Mouse (Mus musculus): ENCODE data around the gene Rps19bp1. TPM values are rescaled to one million over a fixed set of nuclear protein-coding genes. Genes with fewer than 3 reads are reported as not detected.

The Rps19bp1 gene
- polyA plus RNA-seq, 1 experiment from 2014 or later, result 39.0 TPM

DNA sequence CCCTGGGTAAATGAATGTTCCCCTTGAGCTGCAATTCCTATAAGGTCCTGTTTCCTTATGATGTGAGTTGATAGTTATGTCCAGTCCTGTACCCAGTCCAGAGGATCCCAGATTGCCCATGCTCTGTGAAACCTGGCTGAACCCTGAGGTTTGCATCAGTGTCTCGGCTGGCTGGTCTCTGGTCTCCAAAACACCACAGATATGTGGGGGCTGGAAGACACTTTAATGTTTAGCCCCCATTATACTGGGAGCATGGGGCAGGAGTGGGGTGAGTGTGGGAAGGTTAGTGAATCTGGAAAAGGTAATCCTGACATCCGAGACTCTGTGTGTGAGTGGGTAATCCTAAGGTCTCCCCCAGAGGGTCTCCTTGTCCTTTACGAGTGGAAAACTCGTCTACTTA lies 31.1 kb downstream of the Rps19bp1 start:
- peak overlapping the region; percentile 73 for H3K27ac ChIP-seq (replicated peaks)
- peaks cover 26% of the 10 kb centered on the region for H3K36me3 ChIP-seq
- H3K9ac ChIP-seq, result peak overlapping the region; percentile 69
- H3K9me3 ChIP-seq, result no peaks in the 10 kb centered on the region
- no peak overlapping the region for H3K4me3 ChIP-seq
- WGBS, result 69% methylated on average over 4 of the region's 4 CpGs
- peaks cover 21% of the 10 kb centered on the region for H3K4me1 ChIP-seq
- no peaks in the 10 kb centered on the region for H3K27me3 ChIP-seq (replicated peaks)
- ATAC-seq (ENCODE audit: extremely low read depth, insufficient number of reproducible peaks, low FRiP score, low TSS enrichment), result no peak
- H3K4me2 ChIP-seq, result peak overlapping the region; percentile 91

DNA sequence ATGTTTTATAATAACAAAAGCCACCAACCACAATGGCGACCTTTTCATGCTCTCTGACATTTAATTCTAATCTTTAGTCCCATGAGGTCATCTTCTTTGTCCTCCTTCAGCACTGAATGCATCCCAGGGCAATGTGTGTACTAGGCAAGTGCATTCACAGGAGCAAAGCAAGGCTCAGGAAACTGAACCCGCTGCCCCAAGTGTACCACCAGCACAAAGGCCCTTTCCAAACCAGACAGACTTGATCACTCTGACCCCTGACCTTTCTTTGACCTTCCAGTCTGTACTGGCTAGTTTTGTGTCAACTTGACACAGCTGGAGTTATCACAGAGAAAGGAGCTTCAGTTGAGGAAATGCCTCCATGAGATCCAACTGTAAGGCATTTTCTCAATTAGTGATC lies 31.8 kb downstream of the Rps19bp1 start:
- Histone ChIP-seq H3K9me3 (no peaks in the 10 kb centered on the region), H3K9ac (no peak overlapping the region), H3K4me1 (peaks cover 21% of the 10 kb centered on the region), H3K4me2 (no peak overlapping the region), H3K27me3 (replicated peaks) (no peaks in the 10 kb centered on the region), H3K36me3 (peaks cover 20% of the 10 kb centered on the region), H3K27ac (replicated peaks) (no peak overlapping the region), H3K4me3 (no peak overlapping the region)
- no peak for ATAC-seq (ENCODE audit: extremely low read depth, insufficient number of reproducible peaks, low FRiP score, low TSS enrichment)
- 70% methylated on average over 2 of the region's 2 CpGs for WGBS

DNA sequence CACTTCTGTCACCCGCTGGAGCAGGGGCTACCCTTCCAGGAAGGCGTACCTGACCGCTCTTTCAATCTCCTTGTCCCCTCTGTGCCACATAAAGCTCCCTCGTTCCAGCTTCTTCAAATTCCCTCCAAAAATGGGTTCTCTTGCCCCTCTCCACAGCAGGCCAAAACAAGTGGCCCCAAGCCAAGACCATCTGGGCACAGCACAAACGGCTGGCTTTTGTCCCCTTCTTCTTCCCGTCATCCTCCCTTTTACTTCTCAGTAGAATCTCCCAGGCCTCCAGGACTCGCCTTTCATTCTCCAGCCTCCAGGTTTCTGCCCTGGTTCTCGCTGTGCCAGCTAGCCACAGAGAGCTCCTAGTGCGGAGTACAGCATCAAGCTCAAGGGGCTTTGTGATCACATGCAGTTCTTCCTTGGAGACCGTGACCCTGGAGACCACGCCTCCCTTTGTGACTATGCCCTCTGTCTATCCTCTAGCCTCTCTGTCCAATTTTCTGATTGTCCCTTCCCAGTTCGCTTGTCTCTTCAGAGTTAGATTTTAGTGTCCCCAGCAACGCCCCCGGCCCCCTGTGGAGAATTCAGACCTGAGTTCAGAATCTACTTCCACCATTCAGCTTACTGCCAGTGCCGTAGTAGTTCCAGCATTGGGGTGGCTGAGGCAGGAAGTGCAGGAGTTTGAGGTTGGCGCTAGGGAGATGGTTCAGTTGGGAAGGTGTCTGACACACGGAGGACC lies 35.9 kb downstream of the Rps19bp1 start:
- Histone ChIP-seq H3K9me3 (no peaks in the 10 kb centered on the region), H3K27me3 (replicated peaks) (no peaks in the 10 kb centered on the region), H3K9ac (no peak overlapping the region), H3K4me2 (no peak overlapping the region), H3K4me3 (no peak overlapping the region), H3K36me3 (no peaks in the 10 kb centered on the region), H3K4me1 (peaks cover 13% of the 10 kb centered on the region), H3K27ac (replicated peaks) (no peak overlapping the region)
- 75% methylated on average over 17 of the region's 17 CpGs for WGBS
- no peak for ATAC-seq (ENCODE audit: extremely low read depth, insufficient number of reproducible peaks, low FRiP score, low TSS enrichment)

DNA sequence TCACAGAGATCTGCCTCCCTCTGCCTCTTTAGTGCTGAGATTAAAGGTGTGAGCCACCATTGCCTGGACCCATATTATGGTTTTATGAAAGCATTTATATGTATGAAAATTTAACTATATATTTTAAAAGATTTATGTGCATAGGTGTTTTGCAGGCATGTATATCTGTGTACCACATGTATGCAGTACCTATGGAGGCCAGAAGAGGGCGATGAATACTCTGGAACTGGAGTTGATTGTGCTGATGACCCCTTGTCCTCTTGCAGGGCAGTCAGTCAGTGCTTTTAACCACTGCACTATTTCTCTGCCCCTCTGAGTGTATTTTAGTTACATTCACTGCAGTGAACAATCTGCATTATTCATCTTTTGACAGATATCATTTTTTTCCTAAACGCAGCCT lies 38.3 kb downstream of the Rps19bp1 start:
- WGBS, result 43% methylated on average over 2 of the region's 2 CpGs
- no peak overlapping the region for H3K9ac ChIP-seq

DNA sequence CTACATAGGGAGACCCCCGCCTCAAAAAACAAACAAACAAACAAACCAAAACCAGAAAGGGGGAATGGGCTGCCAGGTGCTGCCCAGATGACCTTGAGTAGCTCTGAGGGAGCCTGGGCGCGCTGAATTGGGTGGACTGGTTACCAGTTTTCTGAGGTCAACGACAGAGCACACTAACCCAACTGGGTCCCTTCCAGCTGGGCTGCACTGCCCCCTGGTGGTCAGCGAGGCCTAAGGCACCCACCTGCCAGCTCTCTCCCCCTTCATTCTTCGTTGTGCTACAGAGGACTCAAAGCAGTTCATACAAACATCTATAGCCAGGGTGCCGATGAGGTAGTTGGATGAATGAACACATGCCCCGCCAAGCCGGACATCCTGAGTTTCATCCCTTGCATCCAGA lies 38.9 kb downstream of the Rps19bp1 start:
- Histone ChIP-seq H3K9me3 (no peaks in the 10 kb centered on the region), H3K4me2 (no peak overlapping the region), H3K4me1 (peaks cover 12% of the 10 kb centered on the region), H3K9ac (no peak overlapping the region), H3K4me3 (no peak overlapping the region), H3K36me3 (no peaks in the 10 kb centered on the region), H3K27ac (replicated peaks) (no peak overlapping the region), H3K27me3 (replicated peaks) (no peaks in the 10 kb centered on the region)
- WGBS, result 24% methylated on average over 9 of the region's 9 CpGs
- ATAC-seq (ENCODE audit: extremely low read depth, insufficient number of reproducible peaks, low FRiP score, low TSS enrichment), result no peak

More for the DNA sequence above, 38.3 kb downstream of the Rps19bp1 start:
- no peaks in the 10 kb centered on the region for H3K9me3 ChIP-seq
- H3K4me2 ChIP-seq, result no peak overlapping the region
- no peak for ATAC-seq (ENCODE audit: extremely low read depth, insufficient number of reproducible peaks, low FRiP score, low TSS enrichment)
- no peak overlapping the region for H3K27ac ChIP-seq (replicated peaks)
- H3K27me3 ChIP-seq (replicated peaks), result no peaks in the 10 kb centered on the region
- H3K36me3 ChIP-seq, result no peaks in the 10 kb centered on the region
- H3K4me3 ChIP-seq, result no peak overlapping the region
- H3K4me1 ChIP-seq, result peaks cover 12% of the 10 kb centered on the region

DNA sequence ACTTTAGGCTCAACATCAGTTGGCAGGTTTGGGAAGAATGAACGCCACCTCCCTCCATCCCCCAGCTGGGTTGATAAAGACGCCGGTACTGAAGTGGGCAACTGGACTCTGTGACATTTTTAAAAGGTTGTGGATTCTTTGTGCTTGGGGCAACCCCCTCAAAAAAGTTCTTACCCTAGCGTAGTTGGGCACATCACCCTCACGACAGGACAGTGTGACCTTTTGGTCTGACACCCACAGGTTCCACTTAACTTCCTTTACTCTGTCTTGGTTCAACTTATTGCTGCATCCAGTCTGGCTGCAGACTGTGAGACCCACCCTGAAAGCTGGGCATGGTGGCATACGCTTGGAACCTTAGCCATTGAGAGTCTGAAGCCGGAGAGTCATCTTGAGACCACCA lies 40.4 kb downstream of the Rps19bp1 start:
- Histone ChIP-seq H3K9ac (no peak overlapping the region), H3K4me2 (peak overlapping the region; percentile 20; the same call in 1 of the 2 replicates), H3K27ac (replicated peaks) (no peak overlapping the region), H3K4me1 (peaks cover 20% of the 10 kb centered on the region), H3K4me3 (no peak overlapping the region), H3K27me3 (replicated peaks) (no peaks in the 10 kb centered on the region), H3K36me3 (no peaks in the 10 kb centered on the region), H3K9me3 (no peaks in the 10 kb centered on the region)
- no peak for ATAC-seq (ENCODE audit: extremely low read depth, insufficient number of reproducible peaks, low FRiP score, low TSS enrichment)
- WGBS, result 50% methylated on average over 7 of the region's 7 CpGs

DNA sequence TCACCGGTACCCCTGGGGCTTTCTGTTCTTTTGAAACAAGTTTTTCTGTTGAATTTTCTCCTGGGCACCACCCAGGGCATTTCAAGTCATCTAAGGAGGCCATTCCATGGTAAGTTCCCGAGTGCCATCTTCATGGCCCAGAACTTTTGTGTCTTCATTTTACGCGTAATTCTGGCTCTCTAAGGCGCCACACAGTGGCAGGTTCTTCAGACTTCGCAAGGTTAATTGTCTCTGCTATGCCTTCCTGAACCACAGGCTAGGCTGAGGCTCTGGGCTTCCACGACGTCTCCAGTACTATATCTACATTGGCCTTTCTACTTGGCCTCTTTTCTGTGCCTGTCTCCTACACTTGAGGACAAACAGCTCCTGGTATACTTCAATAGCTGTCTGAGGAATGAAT lies 43.1 kb downstream of the Rps19bp1 start:
- ATAC-seq (ENCODE audit: extremely low read depth, insufficient number of reproducible peaks, low FRiP score, low TSS enrichment), result no peak
- Histone ChIP-seq H3K27me3 (replicated peaks) (no peaks in the 10 kb centered on the region), H3K27ac (replicated peaks) (no peak overlapping the region), H3K4me3 (no peak overlapping the region), H3K9me3 (no peaks in the 10 kb centered on the region), H3K36me3 (no peaks in the 10 kb centered on the region), H3K4me1 (peaks cover 20% of the 10 kb centered on the region), H3K9ac (no peak overlapping the region), H3K4me2 (no peak overlapping the region)
- WGBS, result 59% methylated on average over 8 of the region's 8 CpGs

DNA sequence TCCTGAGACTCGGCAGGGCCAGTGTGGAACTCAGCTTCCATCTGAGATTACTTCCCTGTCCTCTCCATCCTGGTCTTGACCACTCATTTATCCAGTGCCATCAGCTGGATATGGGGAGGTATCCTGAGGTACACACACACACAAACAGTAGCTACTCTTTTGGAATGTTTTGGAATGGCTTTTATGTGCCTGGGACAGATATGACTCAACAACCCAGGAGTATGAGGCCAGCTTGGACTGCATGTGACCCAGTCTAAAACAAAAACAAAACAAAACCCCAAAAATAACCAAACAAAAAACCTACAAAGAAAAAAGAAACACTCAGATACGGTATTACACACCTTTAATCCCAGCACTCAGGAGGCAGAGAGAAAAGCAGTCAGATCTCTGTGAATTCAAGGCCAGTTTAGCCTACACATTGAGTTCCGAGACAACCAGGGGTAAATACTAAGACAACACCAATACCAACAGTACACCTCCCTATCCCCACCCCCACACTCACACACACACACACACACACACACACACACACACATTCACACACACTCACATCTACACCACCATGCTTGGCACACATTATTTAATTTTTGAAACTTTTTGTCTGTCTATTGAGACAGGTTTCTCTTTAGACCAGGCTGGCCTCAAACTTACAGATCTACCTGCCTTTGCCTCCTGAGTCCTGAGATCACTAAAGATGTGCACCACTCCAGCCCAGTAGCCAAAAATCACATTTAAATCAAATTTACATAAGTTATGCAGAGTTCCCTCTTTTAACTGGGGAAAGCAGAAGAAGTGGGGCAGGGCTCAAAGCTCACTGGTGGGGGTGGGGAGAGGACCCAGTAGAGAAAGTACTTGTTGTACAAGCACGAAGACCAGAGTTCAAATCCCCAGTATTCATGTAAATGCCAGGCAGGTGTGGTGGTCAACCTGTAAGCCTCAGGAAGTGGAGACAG lies 44.1 kb downstream of the Rps19bp1 start:
- no peak for ATAC-seq (ENCODE audit: extremely low read depth, insufficient number of reproducible peaks, low FRiP score, low TSS enrichment)

DNA sequence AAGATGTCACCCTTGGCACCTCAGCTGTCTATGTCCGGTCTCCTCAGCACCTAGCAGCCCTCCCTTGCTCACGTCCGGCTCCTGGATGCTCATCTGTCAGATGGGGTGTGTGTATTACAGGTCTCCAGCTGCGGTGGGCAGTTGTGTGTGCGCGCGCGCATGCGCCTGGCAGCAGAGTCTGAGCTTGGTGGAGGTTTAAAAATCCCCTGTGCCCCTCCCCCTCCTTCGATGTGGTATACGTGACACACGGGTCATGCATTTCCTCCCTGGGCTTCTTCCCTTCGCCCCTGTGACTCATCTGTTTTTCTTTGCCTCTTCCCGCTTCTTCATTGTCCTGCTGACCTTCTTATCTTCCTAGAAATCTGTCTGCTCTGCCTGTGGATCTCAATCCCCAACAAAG lies 44.9 kb downstream of the Rps19bp1 start:
- H3K4me3 ChIP-seq, result no peak overlapping the region
- no peaks in the 10 kb centered on the region for H3K9me3 ChIP-seq
- WGBS, result 31% methylated on average over 14 of the region's 14 CpGs
- H3K36me3 ChIP-seq, result no peaks in the 10 kb centered on the region
- H3K4me2 ChIP-seq, result peak overlapping the region; percentile 51
- no peak for ATAC-seq (ENCODE audit: extremely low read depth, insufficient number of reproducible peaks, low FRiP score, low TSS enrichment)
- no peaks in the 10 kb centered on the region for H3K27me3 ChIP-seq (replicated peaks)
- H3K4me1 ChIP-seq, result peaks cover 20% of the 10 kb centered on the region
- H3K27ac ChIP-seq (replicated peaks), result 0 out of 2 replicates have a peak overlapping the region, but pooled peaks have one; percentile 50
- peak overlapping the region; percentile 45 for H3K9ac ChIP-seq

More for the DNA sequence above, 44.1 kb downstream of the Rps19bp1 start:
- Histone ChIP-seq H3K4me2 (peak overlapping the region; percentile 51), H3K9ac (peak overlapping the region; percentile 45; the same call in 1 of the 2 replicates), H3K27me3 (replicated peaks) (no peaks in the 10 kb centered on the region), H3K36me3 (no peaks in the 10 kb centered on the region), H3K9me3 (no peaks in the 10 kb centered on the region), H3K4me3 (no peak overlapping the region), H3K4me1 (peaks cover 20% of the 10 kb centered on the region), H3K27ac (replicated peaks) (0 out of 2 replicates have a peak overlapping the region, but pooled peaks have one; percentile 50)
- WGBS, result 60% methylated on average over 4 of the region's 4 CpGs

DNA sequence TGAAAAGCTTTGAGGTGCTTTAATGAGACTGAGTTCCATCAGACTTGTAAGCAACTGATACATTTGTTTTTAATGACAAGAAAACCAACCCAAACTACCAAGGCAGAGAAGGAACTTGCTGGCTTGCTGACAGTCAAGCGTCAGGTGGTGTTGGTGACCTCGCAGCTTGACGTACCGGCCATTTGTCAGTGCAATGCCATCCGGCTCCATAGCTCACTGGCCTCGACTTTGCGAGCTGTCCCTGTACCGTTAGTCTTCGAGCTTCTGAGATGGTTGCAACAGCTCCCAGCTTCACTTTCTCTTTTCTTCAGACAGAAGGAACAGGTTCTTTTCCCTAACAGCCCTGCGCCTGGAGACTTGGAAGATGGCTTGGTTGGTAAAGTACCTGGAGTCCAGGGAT lies 46.6 kb downstream of the Rps19bp1 start:
- Histone ChIP-seq H3K4me1 (peaks cover 8% of the 10 kb centered on the region), H3K4me3 (no peak overlapping the region), H3K4me2 (no peak overlapping the region), H3K27me3 (replicated peaks) (no peaks in the 10 kb centered on the region), H3K27ac (replicated peaks) (no peak overlapping the region), H3K36me3 (no peaks in the 10 kb centered on the region; the same call in 1 of the 2 replicates), H3K9me3 (no peaks in the 10 kb centered on the region), H3K9ac (no peak overlapping the region)
- no peak for ATAC-seq (ENCODE audit: extremely low read depth, insufficient number of reproducible peaks, low FRiP score, low TSS enrichment)
- 78% methylated on average over 10 of the region's 10 CpGs for WGBS

DNA sequence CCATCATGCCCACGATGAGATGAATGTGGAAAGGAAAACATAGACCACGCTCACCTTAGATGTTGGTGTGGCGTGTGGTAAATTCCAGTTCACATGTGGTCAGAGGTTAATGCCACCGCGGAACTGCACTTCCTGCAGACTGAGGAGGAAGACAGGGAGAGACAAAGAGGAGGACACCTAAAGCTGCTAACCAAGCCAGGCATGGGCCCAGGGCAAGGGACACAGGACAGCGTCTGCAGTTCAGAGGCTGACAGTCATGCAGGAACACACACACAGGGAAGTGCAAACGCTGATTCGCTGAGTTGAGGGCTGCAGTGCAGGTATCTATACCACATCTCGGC lies 47.7 kb downstream of the Rps19bp1 start:
- no peak for ATAC-seq (ENCODE audit: extremely low read depth, insufficient number of reproducible peaks, low FRiP score, low TSS enrichment)

More for the DNA sequence above, 47.7 kb downstream of the Rps19bp1 start:
- H3K27ac ChIP-seq (replicated peaks), result no peak overlapping the region
- H3K4me2 ChIP-seq, result no peak overlapping the region
- H3K27me3 ChIP-seq (replicated peaks), result no peaks in the 10 kb centered on the region
- 57% methylated on average over 9 of the region's 9 CpGs for WGBS
- 0 out of 2 replicates have a peak overlapping the region, but pooled peaks have one; percentile 28 for H3K9ac ChIP-seq
- peaks cover 8% of the 10 kb centered on the region for H3K4me1 ChIP-seq
- no peaks in the 10 kb centered on the region for H3K9me3 ChIP-seq
- peaks cover 8% of the 10 kb centered on the region; the same call in 1 of the 2 replicates for H3K36me3 ChIP-seq
- no peak overlapping the region for H3K4me3 ChIP-seq
